Mouse (Mus musculus) kidney, embryonic 16.5 days (tissue): ENCODE measurements around the gene Psg20. TPM values are rescaled to one million over a fixed set of nuclear protein-coding genes. Genes with fewer than 3 reads are reported as not detected.
"Not testable (repeated sequence)": the region's sequence is repeated elsewhere in the genome, so short reads cannot be mapped to it uniquely, and the experiment has no call there.

Experiments used
- ATAC-seq: fragments of 200-750 bp; cut with Nextera tagmentation; 2 replicates; pipeline ENCODE4 v1.8.0; 2017; ENCODE audit warnings: moderate TSS enrichment; ENCODE audit not compliant: low FRiP score, low TSS enrichment
- H3K27ac ChIP-seq: fragments of 300-500 bp; sonication (generic); 2 replicates; pipeline ENCODE4 v1.5.1; 2014; ENCODE audit warnings: low read length
- H3K27me3 ChIP-seq: fragments of 300-500 bp; sonication (generic); 2 replicates; pipeline ENCODE4 v1.6.1; 2014; ENCODE audit warnings: low read length, control low read depth, mixed read lengths; ENCODE audit not compliant: insufficient read depth
- H3K36me3 ChIP-seq: fragments of 300-500 bp; sonication (generic); 2 replicates; pipeline ENCODE4 v1.6.1; 2014; ENCODE audit warnings: low read length, control low read depth, mixed read lengths; ENCODE audit not compliant: insufficient read depth
- H3K4me1 ChIP-seq: fragments of 300-500 bp; sonication (generic); 2 replicates; pipeline ENCODE4 v1.6.1; 2014; ENCODE audit warnings: low read length, control low read depth, mixed read lengths; ENCODE audit not compliant: insufficient read depth
- H3K4me2 ChIP-seq: fragments of 300-500 bp; sonication (generic); replicated peaks from 2 replicates; pipeline ENCODE4 v1.6.1; 2014; ENCODE audit warnings: low read depth, low read length
- H3K4me3 ChIP-seq: fragments of 300-500 bp; sonication (generic); 2 replicates; pipeline ENCODE4 v1.5.1; 2014; ENCODE audit warnings: mild to moderate bottlenecking, low read length
- H3K9ac ChIP-seq: fragments of 300-500 bp; sonication (generic); replicated peaks from 2 replicates; pipeline ENCODE4 v1.6.1; 2014; ENCODE audit warnings: low read length
- H3K9me3 ChIP-seq: fragments of 300-500 bp; sonication (generic); 2 replicates; pipeline ENCODE4 v1.6.1; 2016; ENCODE audit warnings: low read length, control low read depth
- WGBS: fragments of 180-500 bp; shearing (Covaris S2); extraction: QIAGEN DNeasy Blood & Tissue Kit; methylation state at CpG from one replicate; pipeline ENCODE4 v1.1.7; 2014; 5-methylcytosine and 5-hydroxymethylcytosine counted together
- polyA plus RNA-seq: library from polyadenylated mRNA; unstranded; fragments of >200 nt; fragmentation: Nextera tagmentation; extraction: Ambion mirVana; gene quantifications from 2 replicates; pipeline ENCODE4 v1.2.1, GENCODE M21; 2015

Psg20 gene
- polyA plus RNA-seq = not detected in 2 replicates

- Histone ChIP-seq H3K4me2 (no peak within 1 kb of the TSS), H3K9me3 (no peaks in the 10 kb centered on the region), H3K27ac (no peak within 1 kb of the TSS), H3K36me3 (no peaks in the 10 kb centered on the region), H3K4me3 (no peak within 1 kb of the TSS), H3K27me3 (no peaks in the 10 kb centered on the region), H3K9ac (no peak within 1 kb of the TSS), H3K4me1 (no peaks in the 10 kb centered on the region)
- 67% methylated on average over 2 of the region's 2 CpGs for WGBS
- ATAC-seq = no peak
These were observed at the start of gene Psg20 for GRCm38 (mm10) chr7:18686085-18686484. Psg20 (minus strand) TSS chr7:18686185.

DNA sequence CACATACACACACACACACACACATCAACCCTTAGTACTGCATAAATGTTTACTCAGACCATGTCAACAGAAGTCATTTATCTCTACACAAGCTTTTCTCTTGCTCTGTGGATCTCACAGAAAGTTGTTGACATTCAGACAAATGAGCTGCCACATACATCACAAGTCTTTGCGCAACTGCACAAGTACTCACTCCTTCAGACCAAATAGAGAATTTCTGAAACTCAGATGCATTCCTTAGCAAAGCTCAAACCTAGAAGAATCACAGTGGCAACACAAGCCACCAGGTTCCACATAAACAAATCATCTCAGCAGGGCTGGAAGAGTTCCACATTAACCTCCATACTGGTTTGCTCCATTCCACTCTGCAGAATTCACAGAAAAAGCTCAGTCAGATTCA lies 48.5 kb upstream of the Psg20 start:
- 73% methylated on average over 1 of the region's 1 CpGs for WGBS
- Histone ChIP-seq H3K4me2 (no peak overlapping the region), H3K9ac (no peak overlapping the region), H3K27me3 (no peaks in the 10 kb centered on the region), H3K4me1 (no peaks in the 10 kb centered on the region), H3K36me3 (no peaks in the 10 kb centered on the region), H3K27ac (no peak overlapping the region), H3K9me3 (no peaks in the 10 kb centered on the region), H3K4me3 (no peak overlapping the region)
- ATAC-seq = no peak

GRCm38 (mm10) chr7:18733111-18733510 lies 47.1 kb upstream of the Psg20 start:
- Histone ChIP-seq H3K4me1 (no peaks in the 10 kb centered on the region), H3K4me2 (no peak overlapping the region), H3K27me3 (no peaks in the 10 kb centered on the region), H3K27ac (no peak overlapping the region), H3K9ac (no peak overlapping the region), H3K9me3 (no peaks in the 10 kb centered on the region), H3K4me3 (no peak overlapping the region), H3K36me3 (no peaks in the 10 kb centered on the region)
- ATAC-seq = no peak

- H3K4me3 ChIP-seq = no peak overlapping the region
- H3K9ac ChIP-seq = no peak overlapping the region
- H3K9me3 ChIP-seq = no peaks in the 10 kb centered on the region
- H3K27ac ChIP-seq = no peak overlapping the region
- no peaks in the 10 kb centered on the region for H3K27me3 ChIP-seq
- no peaks in the 10 kb centered on the region for H3K36me3 ChIP-seq
- H3K4me1 ChIP-seq = no peaks in the 10 kb centered on the region
- no peak overlapping the region for H3K4me2 ChIP-seq
- WGBS = 68% methylated on average over 1 of the region's 1 CpGs
- ATAC-seq = no peak
These were observed 42.4 kb upstream of the Psg20 start for GRCm38 (mm10) chr7:18728391-18728790.

- H3K27ac ChIP-seq, H3K9ac ChIP-seq, H3K27me3 ChIP-seq, ATAC-seq, H3K4me1 ChIP-seq, H3K4me3 ChIP-seq, H3K4me2 ChIP-seq, H3K9me3 ChIP-seq, H3K36me3 ChIP-seq: not testable (repeated sequence)
These were observed 39.9 kb upstream of the Psg20 start for GRCm38 (mm10) chr7:18725931-18726330.

- Histone ChIP-seq H3K4me1 (no peaks in the 10 kb centered on the region), H3K27ac (no peak overlapping the region), H3K36me3 (no peaks in the 10 kb centered on the region), H3K4me3 (no peak overlapping the region), H3K9ac (no peak overlapping the region), H3K4me2 (no peak overlapping the region), H3K9me3 (no peaks in the 10 kb centered on the region), H3K27me3 (no peaks in the 10 kb centered on the region)
- 77% methylated on average over 6 of the region's 6 CpGs for WGBS
- no peak for ATAC-seq
These were observed 38.0 kb upstream of the Psg20 start for GRCm38 (mm10) chr7:18724001-18724400.

GRCm38 (mm10) chr7:18717790-18718189 lies 31.8 kb upstream of the Psg20 start, which contains the start of gene Psg22:
Psg22 (plus strand) TSS chr7:18718090.
- Histone ChIP-seq H3K27ac (no peak within 1 kb of the TSS), H3K9ac (no peak within 1 kb of the TSS), H3K9me3 (no peaks in the 10 kb centered on the region), H3K4me2 (no peak within 1 kb of the TSS), H3K36me3 (no peaks in the 10 kb centered on the region), H3K4me1 (no peaks in the 10 kb centered on the region), H3K4me3 (no peak within 1 kb of the TSS), H3K27me3 (no peaks in the 10 kb centered on the region)
- 52% methylated on average over 2 of the region's 2 CpGs for WGBS
- ATAC-seq = no peak

- no peak overlapping the region for H3K4me3 ChIP-seq
- no peaks in the 10 kb centered on the region for H3K9me3 ChIP-seq
- H3K27me3 ChIP-seq = no peaks in the 10 kb centered on the region
- no peak for ATAC-seq
- H3K27ac ChIP-seq = no peak overlapping the region
- H3K9ac ChIP-seq = no peak overlapping the region
- no peaks in the 10 kb centered on the region for H3K36me3 ChIP-seq
- no peak overlapping the region for H3K4me2 ChIP-seq
- H3K4me1 ChIP-seq = no peaks in the 10 kb centered on the region
- 65% methylated on average over 4 of the region's 4 CpGs for WGBS
These were observed 29.6 kb upstream of the Psg20 start for GRCm38 (mm10) chr7:18715546-18715945.

- Histone ChIP-seq H3K4me1 (no peaks in the 10 kb centered on the region), H3K4me2 (no peak overlapping the region), H3K27me3 (no peaks in the 10 kb centered on the region), H3K4me3 (no peak overlapping the region), H3K9me3 (no peaks in the 10 kb centered on the region), H3K27ac (no peak overlapping the region), H3K9ac (no peak overlapping the region), H3K36me3 (no peaks in the 10 kb centered on the region)
- no peak for ATAC-seq
- 56% methylated on average over 1 of the region's 1 CpGs for WGBS
These were observed 24.9 kb upstream of the Psg20 start for GRCm38 (mm10) chr7:18710846-18711245.

DNA sequence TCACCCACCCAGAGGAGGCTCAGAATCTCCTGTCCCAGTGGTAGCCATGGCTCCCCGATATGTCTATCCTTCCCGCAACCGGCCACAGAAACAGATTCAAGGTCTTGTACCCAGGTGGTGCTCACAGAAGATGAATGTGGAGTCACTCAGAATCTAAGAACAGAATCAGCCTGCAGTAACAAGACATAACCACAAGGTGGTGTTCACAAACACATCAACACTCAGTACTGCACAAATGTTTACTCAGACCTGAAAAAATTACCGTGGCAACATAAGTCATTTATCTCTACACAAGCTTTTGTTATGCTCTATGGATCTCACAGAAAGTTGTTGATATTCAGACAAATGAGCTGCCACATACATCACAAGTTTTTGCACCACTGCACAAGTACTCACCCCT lies 24.3 kb upstream of the Psg20 start:
- 74% methylated on average over 4 of the region's 4 CpGs for WGBS
- not testable (repeated sequence) for H3K9me3 ChIP-seq, H3K4me3 ChIP-seq, ATAC-seq, H3K27me3 ChIP-seq, H3K4me2 ChIP-seq, H3K36me3 ChIP-seq, H3K4me1 ChIP-seq, H3K9ac ChIP-seq, H3K27ac ChIP-seq

GRCm38 (mm10) chr7:18685586-18685985 lies 399 bp downstream of the Psg20 start:
- Histone ChIP-seq H3K4me1 (no peaks in the 10 kb centered on the region), H3K36me3 (no peaks in the 10 kb centered on the region), H3K27me3 (no peaks in the 10 kb centered on the region), H3K4me3 (no peak overlapping the region), H3K4me2 (no peak overlapping the region), H3K9ac (no peak overlapping the region), H3K9me3 (no peaks in the 10 kb centered on the region), H3K27ac (no peak overlapping the region)
- ATAC-seq = no peak
